23 mouse cellular contexts compared by ENCODE assay signal in the genomic region with DNA sequence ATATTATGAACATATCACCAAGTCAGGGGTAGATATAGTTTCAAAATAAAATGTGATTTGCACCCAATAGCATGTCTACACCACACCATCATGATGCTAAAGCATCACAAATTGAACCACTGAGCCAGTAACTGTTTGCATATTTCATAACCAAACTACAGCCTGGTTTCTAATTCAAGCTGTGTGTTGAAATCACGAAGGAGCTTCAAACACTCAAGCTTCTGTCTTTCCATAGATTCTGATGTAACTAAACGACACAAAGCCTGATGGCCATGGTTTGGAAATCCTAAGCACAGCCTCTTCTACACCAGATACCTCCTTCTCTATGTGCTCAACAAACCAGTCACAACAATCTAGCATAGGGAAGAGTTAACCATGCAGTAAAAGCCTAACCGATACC.
DNase-seq lines count a peak whose midpoint lies in the region; ATAC-seq lines count a peak whose summit lies in the region.
"Had no signal": no experiment of that assay in that cellular context is flagged by ENCODE, and none has a peak within 500 bp of the region (broad histone marks: within the 10 kb centered on the region; RNA-seq: fewer than 3 reads in every experiment).

No protein-coding gene starts in this region.

- WGBS in midbrain, embryonic 11.5 days: 88% methylated on average over 3 of the region's 3 CpGs
- WGBS in midbrain, embryonic 15.5 days: 87% methylated on average over 3 of the region's 3 CpGs

- H3K36me3 ChIP-seq in midbrain, embryonic 11.5 days (ENCODE audit: control insufficient read depth, insufficient read depth, low read length): no peaks in the 10 kb centered on the region
- no peaks in the 10 kb centered on the region for H3K36me3 ChIP-seq in midbrain, embryonic 15.5 days (replicated peaks)
- H3K36me3 ChIP-seq: G1E had no signal

- DNase-seq in midbrain, embryonic 11.5 days (ENCODE audit: low spot score, missing footprints): peak; percentile 44
- peak; percentile 24 for DNase-seq in 416B (ENCODE audit: low read depth)
- no peak for DNase-seq in natural killer cell, adult 2 months (ENCODE audit: low spot score in 2 of 2)
- no peak for DNase-seq in adrenal gland, postnatal 25 days
- no peak for DNase-seq in kidney, adult 8-10 months
- DNase-seq: adrenal gland, adult 2 months; adrenal gland, adult 8-10 months; adrenal gland, postnatal 10 days; adrenal gland, postnatal 14 days; adrenal gland, postnatal 36 days; B cell, adult 2 months; cerebellum, adult 11 months; cerebellum, adult 11-12 months; cerebellum, adult 18-20 months; cerebellum, adult 2 months had no signal

- no peak for ATAC-seq in midbrain, embryonic 11.5 days (ENCODE audit: low FRiP score)
- no peak for ATAC-seq in midbrain, embryonic 15.5 days (replicated peaks)
- ATAC-seq in granulocyte monocyte progenitor cell, adult 5-6 weeks (replicated peaks; ENCODE audit: poor library complexity, severe bottlenecking): peak; percentile 60
- ATAC-seq in megakaryocyte progenitor cell, adult 5-6 weeks (replicated peaks; ENCODE audit: poor library complexity): peak; percentile 72
- ATAC-seq: activated CD4-positive, CD25-positive, alpha-beta regulatory T cell, adult 4 months; CD4-positive, CD25-positive, alpha-beta regulatory T cell, adult 4 months; Patski had no signal

- peaks cover 5% of the 10 kb centered on the region; the same call in 1 of the 2 replicates for H3K4me1 ChIP-seq in midbrain, embryonic 11.5 days (ENCODE audit: control insufficient read depth, insufficient read depth, low read length)
- no peaks in the 10 kb centered on the region for H3K4me1 ChIP-seq in midbrain, embryonic 15.5 days

- H3K4me3 ChIP-seq in midbrain, embryonic 11.5 days (ENCODE audit: low read depth, low read length): no peak overlapping the region
- H3K4me3 ChIP-seq in midbrain, embryonic 15.5 days: no peak overlapping the region

- no peak overlapping the region for H3K9ac ChIP-seq in midbrain, embryonic 11.5 days (ENCODE audit: low read length)
- H3K9ac ChIP-seq in midbrain, embryonic 15.5 days: no peak overlapping the region

- H3K4me2 ChIP-seq in midbrain, embryonic 11.5 days: no peak overlapping the region
- H3K4me2 ChIP-seq in midbrain, embryonic 15.5 days: no peak overlapping the region

- no peaks in the 10 kb centered on the region for H3K27me3 ChIP-seq in midbrain, embryonic 11.5 days (ENCODE audit: control insufficient read depth, insufficient read depth, low read length)
- no peaks in the 10 kb centered on the region for H3K27me3 ChIP-seq in midbrain, embryonic 15.5 days (replicated peaks)
- H3K27me3 ChIP-seq: CH12.LX had no signal

- H3K27ac ChIP-seq in midbrain, embryonic 11.5 days (ENCODE audit: low read depth, low read length): no peak overlapping the region
- no peak overlapping the region for H3K27ac ChIP-seq in midbrain, embryonic 15.5 days

- H3K9me3 ChIP-seq in midbrain, embryonic 11.5 days (ENCODE audit: control insufficient read depth, low read length): no peaks in the 10 kb centered on the region
- H3K9me3 ChIP-seq in midbrain, embryonic 15.5 days: no peaks in the 10 kb centered on the region

Comparison
In these comparisons a context has a peak if more than half of its experiments do, and no peak if none do; other contexts are left out.
1. ATAC-seq: peak in granulocyte monocyte progenitor cell, adult 5-6 weeks (single experiment) and megakaryocyte progenitor cell, adult 5-6 weeks (single experiment); none in midbrain, embryonic 11.5 days (single experiment) and midbrain, embryonic 15.5 days (single experiment).
2. DNase-seq: peak in midbrain, embryonic 11.5 days (single experiment) and 416B (single experiment); none in natural killer cell, adult 2 months (0 of 2), adrenal gland, postnatal 25 days (single experiment) and kidney, adult 8-10 months (0 of 2).